Mouse (Mus musculus) bone marrow, adult 2 months (tissue): ENCODE data around the gene Inhbb.

Experiments
- CTCF ChIP-seq: fragments of 200-500 bp; IDR thresholded peaks from 2 replicates; pipeline ENCODE4 v1.5.1; 2011; ENCODE audit warnings: low read length, control low read depth; ENCODE audit not compliant: control insufficient read depth, insufficient read depth
- POLR2A ChIP-seq: fragments of 200-500 bp; IDR thresholded peaks from 2 replicates; pipeline ENCODE4 v1.6.1; 2011; ENCODE audit warnings: low read depth, mild to moderate bottlenecking, control low read depth, low read length, borderline replicate concordance; ENCODE audit not compliant: control insufficient read depth

DNA sequence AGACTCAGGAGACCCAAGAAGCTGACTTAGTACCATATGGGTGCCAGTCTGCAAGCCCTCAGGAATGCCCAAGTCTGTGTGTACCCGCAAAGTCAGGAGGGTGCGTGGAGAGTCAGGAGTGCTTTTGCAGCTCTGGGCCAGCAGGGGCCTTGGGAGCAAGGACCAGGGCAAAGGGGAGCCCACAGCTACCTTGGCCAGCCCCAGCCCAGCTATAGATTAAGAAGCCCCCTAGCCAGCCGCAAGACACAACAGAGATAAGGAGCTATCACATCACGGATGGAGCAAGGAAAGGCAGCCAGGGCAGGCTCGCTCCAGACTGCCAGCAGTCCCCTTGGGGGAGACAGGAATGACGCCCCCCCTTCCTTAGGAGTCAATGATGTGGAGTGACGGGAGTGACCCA, 24.2 kb downstream of the Inhbb start:
- TF ChIP-seq CTCF (no peak), POLR2A (no peak)
